Comparison of ENCODE assay signal across 8 mouse cellular contexts in the genomic region with DNA sequence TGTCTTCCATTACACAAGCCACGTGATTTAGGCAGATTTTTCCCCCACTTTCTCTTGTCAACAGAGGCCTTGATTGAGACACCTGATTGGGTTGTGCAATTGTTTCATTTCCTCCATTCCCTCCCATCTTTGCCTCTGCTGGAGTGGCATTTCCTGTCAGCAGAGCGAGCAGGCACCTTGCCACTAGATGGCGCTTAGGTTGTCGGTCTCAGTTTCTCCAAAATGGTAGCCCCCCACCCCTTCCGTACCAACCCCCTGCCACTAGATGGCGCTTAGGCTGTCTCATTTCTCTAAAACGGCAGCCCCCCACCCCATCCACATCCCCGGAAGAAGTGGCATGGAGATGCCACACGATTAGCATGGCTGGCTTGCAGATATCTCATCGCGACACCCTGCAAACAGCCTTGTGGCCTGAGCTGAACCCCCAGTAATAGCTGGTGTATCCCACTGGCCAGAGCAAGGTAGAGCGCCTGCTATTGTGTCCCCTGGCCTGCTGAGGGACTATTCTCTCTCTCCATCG. TPM values are rescaled to one million over a fixed set of nuclear protein-coding genes. Genes with fewer than 3 reads are reported as not detected.
DNase-seq lines count a peak whose midpoint lies in the region; ATAC-seq and TF ChIP-seq lines count a peak whose summit lies in the region.

No protein-coding gene starts in this region.

- 38% methylated on average over 13 of the region's 13 CpGs for WGBS in lung, embryonic 16.5 days

- no peaks in the 10 kb centered on the region for H3K36me3 ChIP-seq in ES-Bruce4 (ENCODE audit: control insufficient read depth, insufficient read depth, low read length, poor library complexity, severe bottlenecking)
- peaks cover 2% of the 10 kb centered on the region; the same call in 1 of the 2 replicates for H3K36me3 ChIP-seq in lung, embryonic 16.5 days (ENCODE audit: control insufficient read depth, insufficient read depth, low read length)

- no peaks in the 10 kb centered on the region for H3K9me3 ChIP-seq in ES-Bruce4 (replicated peaks; ENCODE audit: control insufficient read depth, insufficient read depth, low read length, poor library complexity, severe bottlenecking)
- H3K9me3 ChIP-seq in lung, embryonic 16.5 days (ENCODE audit: control insufficient read depth, low read length), result no peaks in the 10 kb centered on the region

- ATAC-seq in granulocyte monocyte progenitor cell, adult 5-6 weeks (replicated peaks; ENCODE audit: poor library complexity, severe bottlenecking), result peak; percentile 97
- peak; percentile 51 for ATAC-seq in lung, embryonic 16.5 days (ENCODE audit: low read depth)
- ATAC-seq in neutrophil, adult 5-6 weeks (ENCODE audit: extremely low read depth, insufficient number of reproducible peaks, low FRiP score, poor library complexity, severe bottlenecking), result peak; percentile 47; the same call in 1 of the 2 replicates

- no peak overlapping the region for H3K4me2 ChIP-seq in lung, embryonic 16.5 days (ENCODE audit: low read depth, low read length)

- no peak overlapping the region for H3K27ac ChIP-seq in ES-Bruce4 (ENCODE audit: insufficient read depth, low read length)
- H3K27ac ChIP-seq in lung, embryonic 16.5 days (ENCODE audit: low read length), result no peak overlapping the region

- peaks cover 3% of the 10 kb centered on the region for H3K4me1 ChIP-seq in ES-Bruce4 (ENCODE audit: control insufficient read depth, insufficient read depth, low read length)
- peaks cover 2% of the 10 kb centered on the region; the same call in 1 of the 2 replicates for H3K4me1 ChIP-seq in lung, embryonic 16.5 days (replicated peaks; ENCODE audit: control insufficient read depth, insufficient read depth, low read length)

- no peak overlapping the region for H3K9ac ChIP-seq in ES-Bruce4 (ENCODE audit: low read depth, poor library complexity, severe bottlenecking)
- H3K9ac ChIP-seq in lung, embryonic 16.5 days (ENCODE audit: low read length), result no peak overlapping the region

- no peaks in the 10 kb centered on the region for H3K27me3 ChIP-seq in ES-Bruce4 (ENCODE audit: control insufficient read depth, insufficient read depth, low read length, poor library complexity, severe bottlenecking)
- H3K27me3 ChIP-seq in lung, embryonic 16.5 days (ENCODE audit: control insufficient read depth, insufficient read depth, low read depth, low read length), result no peaks in the 10 kb centered on the region

- peak; percentile 100 for TF ChIP-seq CTCF in ES-Bruce4 (IDR thresholded peaks at IDR 0.05; ENCODE audit: low read depth, low read length)

- peak; percentile 60; the same call in 1 of the 2 replicates for TF ChIP-seq EP300 in ES-Bruce4 (IDR thresholded peaks at IDR 0.05; ENCODE audit: insufficient read depth, low read depth, low read length)

- H3K4me3 ChIP-seq in ES-Bruce4 (ENCODE audit: low read depth, low read length), result no peak overlapping the region
- H3K4me3 ChIP-seq in lung, embryonic 16.5 days (ENCODE audit: low read length), result no peak overlapping the region

- no peak for TF ChIP-seq POLR2A in ES-Bruce4 (IDR thresholded peaks at IDR 0.05; ENCODE audit: insufficient read depth, low read length)

- peak; percentile 75 for DNase-seq in 416B (ENCODE audit: low read depth)
- DNase-seq in cerebellum, postnatal 4 days (ENCODE audit: low spot score in 2 of 2), result peak; percentile 67 to 86
- peak; percentile 43 to 72 for DNase-seq in kidney, postnatal 36 days
- DNase-seq in c-Kit-positive CD71-positive TER-119-positive erythroid progenitor cells, embryonic 14.5 days (ENCODE audit: low spot score), result no peak

RNA-seq across cellular contexts. Expression of a gene that starts 18.8 kb away (rescaled TPM):
- 16.4 and 19.4 TPM in 2 replicates for polyA plus RNA-seq in ES-Bruce4 (2011; ENCODE audit: insufficient read depth, insufficient read length, low read depth, missing spikeins)
- 1.9 and 6.6 TPM in 2 replicates for total RNA-seq in granulocyte monocyte progenitor cell, adult 5-6 weeks (2014; fragmentation: Nextera tagmentation)
- total RNA-seq in granulocyte monocyte progenitor cell, adult 5-6 weeks (2017), result 9.6 and 9.8 TPM in 2 replicates
- 14.5 and 14.6 TPM in 2 replicates for polyA plus RNA-seq in lung, embryonic 16.5 days (2015; fragmentation: Nextera tagmentation; extraction: Ambion mirVana)
- 0.61 TPM in 1 of 2 replicates, not detected in the other for total RNA-seq in neutrophil, adult 5-6 weeks (2017)

Comparison
In these comparisons a context has a peak if more than half of its experiments do, and no peak if none do; other contexts are left out.
1. ATAC-seq: peak in every context shown above with its lines; median percentile 97 in granulocyte monocyte progenitor cell, adult 5-6 weeks; 51 in lung, embryonic 16.5 days; 47 in neutrophil, adult 5-6 weeks.